Mouse (Mus musculus) liver, embryonic 13.5 days (tissue): ENCODE measurements around the gene Mta1. TPM values are rescaled to one million over a fixed set of nuclear protein-coding genes. Genes with fewer than 3 reads are reported as not detected.

ENCODE experiments used
- ATAC-seq: fragments of 200-750 bp; cut with Nextera tagmentation; 2 replicates; pipeline ENCODE4 v1.8.0; 2017; ENCODE audit warnings: low read depth, mild to moderate bottlenecking, moderate number of reproducible peaks, moderate library complexity
- DNase-seq: peaks from one replicate; pipeline ENCODE4 v3.0.0; 2022
- H3K27ac ChIP-seq: fragments of 300-500 bp; sonication (generic); 2 replicates; pipeline ENCODE4 v1.5.1; 2015; ENCODE audit warnings: moderate library complexity, mild to moderate bottlenecking, inconsistent platforms
- H3K27me3 ChIP-seq: fragments of 300-500 bp; sonication (generic); 2 replicates; pipeline ENCODE4 v1.6.1; 2015; ENCODE audit warnings: mild to moderate bottlenecking, inconsistent platforms
- H3K36me3 ChIP-seq: fragments of 300-500 bp; sonication (generic); 2 replicates; pipeline ENCODE4 v1.6.1; 2015; ENCODE audit warnings: mild to moderate bottlenecking, inconsistent platforms
- H3K4me1 ChIP-seq: fragments of 300-500 bp; sonication (generic); replicated peaks from 2 replicates; pipeline ENCODE4 v1.6.1; 2015; ENCODE audit warnings: inconsistent platforms
- H3K4me2 ChIP-seq: fragments of 300-500 bp; sonication (generic); 2 replicates; pipeline ENCODE4 v1.6.1; 2015; ENCODE audit warnings: inconsistent platforms, mild to moderate bottlenecking, moderate library complexity
- H3K4me3 ChIP-seq: fragments of 300-500 bp; sonication (generic); replicated peaks from 2 replicates; pipeline ENCODE4 v1.5.1; 2015; ENCODE audit warnings: mild to moderate bottlenecking, inconsistent platforms
- H3K9ac ChIP-seq: fragments of 300-500 bp; sonication (generic); 2 replicates; pipeline ENCODE4 v1.6.1; 2015; ENCODE audit warnings: mild to moderate bottlenecking, inconsistent platforms
- H3K9me3 ChIP-seq: fragments of 300-500 bp; sonication (generic); replicated peaks from 2 replicates; pipeline ENCODE4 v1.6.1; 2016; ENCODE audit warnings: inconsistent platforms
- WGBS: fragments of 180-500 bp; shearing (Covaris S2); methylation state at CpG from one replicate; pipeline ENCODE4 v1.1.7; 2015; ENCODE audit not compliant: insufficient replicate concordance; 5-methylcytosine and 5-hydroxymethylcytosine counted together
- polyA plus RNA-seq: library from polyadenylated mRNA; unstranded; fragments of >200 nt; fragmentation: Nextera tagmentation; extraction: Ambion mirVana; gene quantifications from 2 replicates; pipeline ENCODE4 v1.2.1, GENCODE M21; 2015

Mta1 gene
- 4.8 and 6.1 TPM in 2 replicates for polyA plus RNA-seq

GRCm38 (mm10) chr12:113097749-113098281, at the start of gene Mta1:
TSS of gene Mta1 (plus strand) at chr12:113098278.
- H3K4me3 ChIP-seq = peak within 1 kb of the TSS; percentile 80
- peaks cover 2% of the 10 kb centered on the region; the same call in 1 of the 2 replicates for H3K36me3 ChIP-seq
- H3K9me3 ChIP-seq = no peaks in the 10 kb centered on the region
- H3K27me3 ChIP-seq = peaks cover 12% of the 10 kb centered on the region; the same call in 1 of the 2 replicates
- ATAC-seq (peak; percentile 75), DNase-seq (peak; percentile 22)
- peaks cover 53% of the 10 kb centered on the region for H3K4me1 ChIP-seq
- peak within 1 kb of the TSS; percentile 82 for H3K27ac ChIP-seq
- H3K4me2 ChIP-seq = peak within 1 kb of the TSS; percentile 85
- peak within 1 kb of the TSS; percentile 92 for H3K9ac ChIP-seq
- WGBS = 5% methylated on average over 36 of the region's 53 CpGs

- peaks cover 81% of the 10 kb centered on the region for H3K36me3 ChIP-seq
- DNase-seq (no peak), ATAC-seq (no peak)
- H3K27me3 ChIP-seq = no peaks in the 10 kb centered on the region
- H3K27ac ChIP-seq = no peak overlapping the region
- WGBS = 70% methylated on average over 9 of the region's 9 CpGs
- H3K4me2 ChIP-seq = no peak overlapping the region
- no peaks in the 10 kb centered on the region for H3K9me3 ChIP-seq
- no peak overlapping the region for H3K4me3 ChIP-seq
- no peak overlapping the region for H3K9ac ChIP-seq
- H3K4me1 ChIP-seq = peaks cover 5% of the 10 kb centered on the region
These were observed 48.2 kb upstream of the Mta1 start for GRCm38 (mm10) chr12:113049836-113050235.

- Histone ChIP-seq H3K27me3 (no peaks in the 10 kb centered on the region), H3K4me1 (no peaks in the 10 kb centered on the region; the same call in 1 of the 2 replicates), H3K4me3 (no peak overlapping the region), H3K36me3 (peaks cover 82% of the 10 kb centered on the region), H3K9ac (no peak overlapping the region), H3K9me3 (no peaks in the 10 kb centered on the region), H3K27ac (no peak overlapping the region), H3K4me2 (no peak overlapping the region)
- no peak for ATAC-seq
- 88% methylated on average over 12 of the region's 12 CpGs for WGBS
- no peak for DNase-seq
These were observed 47.4 kb upstream of the Mta1 start for GRCm38 (mm10) chr12:113050671-113051070.

- WGBS = 68% methylated on average over 9 of the region's 9 CpGs
- Histone ChIP-seq H3K4me1 (no peaks in the 10 kb centered on the region; the same call in 1 of the 2 replicates), H3K4me3 (no peak overlapping the region), H3K27ac (peak overlapping the region; percentile 7; the same call in 1 of the 2 replicates), H3K36me3 (peaks cover 76% of the 10 kb centered on the region), H3K9ac (no peak overlapping the region), H3K4me2 (no peak overlapping the region), H3K27me3 (no peaks in the 10 kb centered on the region), H3K9me3 (no peaks in the 10 kb centered on the region)
- ATAC-seq (no peak), DNase-seq (no peak)
These were observed 46.3 kb upstream of the Mta1 start for GRCm38 (mm10) chr12:113051628-113052403.

- DNase-seq (no peak), ATAC-seq (no peak)
- Histone ChIP-seq H3K9me3 (no peaks in the 10 kb centered on the region), H3K27ac (no peak overlapping the region), H3K36me3 (peaks cover 81% of the 10 kb centered on the region), H3K4me3 (no peak overlapping the region), H3K4me2 (no peak overlapping the region), H3K27me3 (no peaks in the 10 kb centered on the region), H3K4me1 (peaks cover 23% of the 10 kb centered on the region), H3K9ac (no peak overlapping the region)
- WGBS = 78% methylated on average over 8 of the region's 8 CpGs
These were observed 42.0 kb upstream of the Mta1 start for GRCm38 (mm10) chr12:113056089-113056488.

GRCm38 (mm10) chr12:113060178-113060577, 37.9 kb upstream of the Mta1 start:
- Histone ChIP-seq H3K4me1 (peaks cover 30% of the 10 kb centered on the region), H3K4me3 (no peak overlapping the region), H3K4me2 (peak overlapping the region; percentile 57), H3K27me3 (no peaks in the 10 kb centered on the region), H3K9me3 (no peaks in the 10 kb centered on the region), H3K36me3 (peaks cover 76% of the 10 kb centered on the region), H3K9ac (peak overlapping the region; percentile 49), H3K27ac (peak overlapping the region; percentile 72)
- ATAC-seq (peak; percentile 90), DNase-seq (peak; percentile 61)
- 66% methylated on average over 5 of the region's 5 CpGs for WGBS

GRCm38 (mm10) chr12:113061606-113062005, 36.5 kb upstream of the Mta1 start:
- no peak for ATAC-seq
- no peak overlapping the region for H3K4me2 ChIP-seq
- DNase-seq = no peak
- H3K27ac ChIP-seq = no peak overlapping the region
- H3K4me1 ChIP-seq = peaks cover 30% of the 10 kb centered on the region
- 78% methylated on average over 9 of the region's 9 CpGs for WGBS
- H3K9ac ChIP-seq = no peak overlapping the region
- H3K27me3 ChIP-seq = no peaks in the 10 kb centered on the region
- H3K4me3 ChIP-seq = no peak overlapping the region
- peaks cover 76% of the 10 kb centered on the region for H3K36me3 ChIP-seq
- H3K9me3 ChIP-seq = no peaks in the 10 kb centered on the region

- H3K9me3 ChIP-seq = no peaks in the 10 kb centered on the region
- H3K4me2 ChIP-seq = no peak overlapping the region
- 84% methylated on average over 10 of the region's 10 CpGs for WGBS
- H3K27ac ChIP-seq = no peak overlapping the region
- no peak overlapping the region for H3K9ac ChIP-seq
- ATAC-seq (no peak), DNase-seq (no peak)
- H3K36me3 ChIP-seq = peaks cover 75% of the 10 kb centered on the region
- peaks cover 30% of the 10 kb centered on the region for H3K4me1 ChIP-seq
- H3K27me3 ChIP-seq = no peaks in the 10 kb centered on the region
- no peak overlapping the region for H3K4me3 ChIP-seq
These were observed 35.9 kb upstream of the Mta1 start for GRCm38 (mm10) chr12:113062201-113062600.

- Histone ChIP-seq H3K4me1 (peaks cover 30% of the 10 kb centered on the region), H3K9me3 (no peaks in the 10 kb centered on the region), H3K9ac (no peak overlapping the region), H3K4me3 (no peak overlapping the region), H3K27ac (no peak overlapping the region), H3K27me3 (no peaks in the 10 kb centered on the region), H3K36me3 (peaks cover 64% of the 10 kb centered on the region), H3K4me2 (no peak overlapping the region)
- DNase-seq = no peak
- no peak for ATAC-seq
- WGBS = 88% methylated on average over 7 of the region's 7 CpGs
These were observed 34.4 kb upstream of the Mta1 start for GRCm38 (mm10) chr12:113063700-113064099.

- Histone ChIP-seq H3K9ac (no peak overlapping the region), H3K4me3 (no peak overlapping the region), H3K4me2 (no peak overlapping the region), H3K27me3 (no peaks in the 10 kb centered on the region), H3K4me1 (peaks cover 3% of the 10 kb centered on the region), H3K9me3 (no peaks in the 10 kb centered on the region), H3K27ac (no peak overlapping the region), H3K36me3 (peaks cover 53% of the 10 kb centered on the region)
- WGBS = 79% methylated on average over 7 of the region's 7 CpGs
- DNase-seq (no peak), ATAC-seq (no peak)
These were observed 30.1 kb upstream of the Mta1 start for GRCm38 (mm10) chr12:113068002-113068401.

- H3K9me3 ChIP-seq = no peaks in the 10 kb centered on the region
- ATAC-seq = no peak
- no peaks in the 10 kb centered on the region for H3K27me3 ChIP-seq
- no peak overlapping the region for H3K9ac ChIP-seq
- no peak for DNase-seq
- no peak overlapping the region for H3K4me2 ChIP-seq
- H3K36me3 ChIP-seq = peaks cover 41% of the 10 kb centered on the region
- no peak overlapping the region for H3K27ac ChIP-seq
- 84% methylated on average over 6 of the region's 6 CpGs for WGBS
- peaks cover 17% of the 10 kb centered on the region for H3K4me1 ChIP-seq
- no peak overlapping the region for H3K4me3 ChIP-seq
These were observed 28.7 kb upstream of the Mta1 start for GRCm38 (mm10) chr12:113069389-113069788.
